Mouse (Mus musculus) adipocyte (in vitro differentiated cells): ENCODE data around the gene Pakap.
A peak's percentile ranks its signal among the peaks of the same experiment; 100 is the strongest.

Source experiments
- DNase-seq: peaks from one replicate; pipeline ENCODE4 v3.0.0-alpha.2; 2016; ENCODE audit warnings: low spot score

The Pakap gene

DNA sequence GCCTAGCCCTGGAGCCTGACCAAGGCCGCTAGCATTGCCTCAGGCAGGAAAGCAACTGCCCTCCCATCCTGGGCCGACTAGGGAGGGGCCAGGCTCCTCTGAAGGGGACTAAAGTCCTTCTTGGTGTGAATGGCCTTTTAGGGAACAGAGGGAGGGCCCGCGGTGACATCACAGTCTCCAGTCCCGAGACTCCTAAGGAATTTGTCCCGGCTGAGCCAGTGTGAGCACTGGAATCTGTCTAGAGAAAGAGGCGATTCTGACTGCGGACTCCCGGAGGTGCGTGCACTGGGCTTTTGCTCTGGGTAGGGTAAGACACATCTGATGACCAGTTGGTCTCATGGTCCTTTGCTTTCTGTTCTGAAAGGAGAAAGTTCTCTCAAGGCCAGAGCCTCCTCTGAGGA, 277.1 kb downstream of the Pakap start:
- peak; percentile 86 for DNase-seq

GRCm38 (mm10) chr4:57845541-57846210, 277.7 kb downstream of the Pakap start:
- no peak for DNase-seq

GRCm38 (mm10) chr4:57846381-57846990, 278.5 kb downstream of the Pakap start:
- no peak for DNase-seq

DNA sequence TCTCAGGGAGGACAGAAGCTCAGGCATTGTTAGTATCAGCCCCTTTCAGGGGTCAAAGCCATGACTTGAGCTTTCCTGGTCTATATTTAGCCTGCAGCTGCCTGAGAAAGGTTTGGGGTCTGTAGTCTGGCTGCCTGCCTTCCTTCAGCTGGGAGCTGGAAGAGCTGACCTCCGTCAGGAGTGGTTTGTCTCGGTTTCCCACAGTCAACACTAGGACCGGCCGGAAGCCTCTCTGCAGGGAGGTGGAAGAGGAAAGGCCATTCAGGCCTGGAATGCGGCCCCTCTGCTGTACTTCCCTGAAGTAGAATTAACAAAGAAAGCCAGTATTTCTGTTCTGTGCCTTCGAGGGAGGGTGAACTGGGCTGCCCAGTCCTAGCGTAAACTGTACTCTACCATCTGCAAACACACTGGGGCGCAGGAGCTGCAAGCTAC, 279.0 kb downstream of the Pakap start:
- no peak for DNase-seq

DNA sequence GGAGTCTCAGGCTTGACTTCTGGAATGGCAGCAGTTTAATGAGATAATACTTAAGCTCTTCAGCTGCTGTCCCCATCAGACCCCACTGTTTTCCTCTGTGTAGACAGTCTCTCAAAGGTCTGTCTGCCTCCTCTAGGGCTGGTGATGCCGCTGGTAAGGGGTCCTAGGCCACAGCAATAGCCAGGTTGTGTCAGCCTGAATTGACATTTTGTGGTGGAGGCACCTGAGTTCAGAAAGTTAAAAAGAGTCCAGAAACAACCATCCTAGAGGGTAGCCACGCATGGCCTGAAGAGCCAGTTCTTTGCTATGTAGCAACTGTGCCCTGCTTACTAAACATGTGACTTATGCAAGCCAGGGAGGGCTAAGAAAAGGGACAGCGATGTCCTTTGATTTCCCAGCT, 279.7 kb downstream of the Pakap start:
- DNase-seq, result no peak

GRCm38 (mm10) chr4:57849465-57849864, 281.5 kb downstream of the Pakap start:
- no peak for DNase-seq

GRCm38 (mm10) chr4:57851731-57852130, 283.8 kb downstream of the Pakap start:
- no peak for DNase-seq

- DNase-seq, result no peak
Observed at GRCm38 (mm10) chr4:57852461-57853040, 284.6 kb downstream of the Pakap start.

DNA sequence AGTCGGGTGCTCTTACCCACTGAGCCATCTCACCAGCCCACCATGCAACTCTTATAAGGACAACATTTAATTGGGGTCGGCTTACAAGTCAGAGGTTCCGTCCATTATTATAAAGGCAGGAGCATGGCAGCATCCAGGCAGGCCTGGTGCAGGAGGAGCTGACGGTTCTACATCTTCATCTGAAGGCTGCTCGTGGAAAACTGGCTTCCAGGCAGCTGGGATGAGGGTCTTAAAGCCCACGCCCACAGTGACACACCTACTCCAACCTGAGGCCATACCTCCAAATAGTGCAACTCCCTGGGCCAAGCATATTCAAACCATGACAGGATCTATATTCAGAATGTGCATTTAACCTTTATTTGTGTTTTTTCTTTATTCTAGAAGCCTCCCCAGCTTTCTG, 286.2 kb downstream of the Pakap start:
- DNase-seq, result no peak

GRCm38 (mm10) chr4:57855281-57855941, 287.4 kb downstream of the Pakap start:
- no peak for DNase-seq

- DNase-seq, result no peak
Observed at GRCm38 (mm10) chr4:57856673-57857072, 288.7 kb downstream of the Pakap start.

DNA sequence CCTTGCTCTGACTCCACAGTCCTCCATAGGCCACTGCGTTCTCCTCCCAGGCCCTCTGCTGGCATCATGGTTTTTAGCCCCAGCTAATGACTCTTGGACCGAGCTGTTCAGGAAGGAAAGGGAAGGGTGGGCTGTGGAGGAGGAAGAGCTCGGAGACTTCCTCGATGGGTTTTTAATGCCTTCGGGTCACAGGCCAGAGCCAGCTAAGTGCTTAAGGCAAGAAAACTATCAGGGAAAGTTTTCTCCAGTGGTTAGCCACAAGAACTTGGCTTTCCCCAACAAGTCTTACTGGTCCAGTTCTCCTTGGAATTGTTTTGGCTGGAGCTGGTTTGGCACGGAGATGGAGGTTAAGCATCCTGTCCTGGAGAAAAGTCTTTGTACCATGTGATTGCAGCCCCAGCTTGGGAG, 292.2 kb downstream of the Pakap start:
- no peak for DNase-seq

- no peak for DNase-seq
Observed at GRCm38 (mm10) chr4:57861166-57861565, 293.2 kb downstream of the Pakap start.

GRCm38 (mm10) chr4:57861856-57862255, 293.9 kb downstream of the Pakap start:
- DNase-seq, result peak; percentile 62

- no peak for DNase-seq
Observed at GRCm38 (mm10) chr4:57862269-57862986, 294.4 kb downstream of the Pakap start.

- peak; percentile 56 for DNase-seq
Observed at GRCm38 (mm10) chr4:57866088-57866487, 298.1 kb downstream of the Pakap start.

DNA sequence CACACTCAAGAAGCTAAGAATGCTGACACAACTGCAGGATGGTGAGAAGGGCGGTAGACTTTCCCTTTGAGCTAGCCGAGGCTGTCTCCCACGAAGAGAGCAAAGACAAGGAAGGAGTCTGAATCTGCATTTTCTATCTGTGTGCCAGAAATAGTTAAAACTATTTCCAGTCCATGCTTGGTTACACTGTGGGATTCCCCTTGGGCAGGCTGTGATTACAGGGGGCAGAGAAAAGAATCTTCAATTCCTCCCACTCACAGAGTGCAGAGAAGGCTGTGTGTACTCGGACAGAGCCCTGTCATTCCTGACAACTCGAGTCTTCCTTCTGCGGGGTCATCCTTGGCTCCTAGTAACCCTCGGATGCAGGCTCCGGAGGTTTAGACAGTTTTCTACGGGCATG, 299.0 kb downstream of the Pakap start:
- DNase-seq, result no peak

DNA sequence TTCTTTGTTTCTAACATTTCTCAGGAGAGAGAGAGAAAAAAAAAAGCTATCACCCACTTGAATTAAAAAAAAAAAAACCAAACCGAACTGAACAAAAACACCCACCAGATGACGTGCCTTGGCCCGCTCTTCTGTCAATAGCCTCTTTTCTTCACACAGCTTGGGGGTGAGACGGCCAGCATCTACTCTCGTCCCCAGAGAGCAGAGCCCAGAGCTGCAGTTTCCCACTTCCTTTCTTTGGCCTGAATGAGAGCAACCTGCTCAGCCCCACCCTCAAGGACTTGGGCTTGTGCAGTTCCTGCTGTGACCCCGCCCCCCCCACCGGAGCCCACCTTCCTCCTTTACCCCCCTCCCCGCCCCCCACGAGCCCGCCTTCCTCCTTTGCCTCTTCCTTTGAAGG, 299.5 kb downstream of the Pakap start:
- DNase-seq, result no peak

GRCm38 (mm10) chr4:57879137-57879536, 311.2 kb downstream of the Pakap start:
- DNase-seq, result no peak

DNA sequence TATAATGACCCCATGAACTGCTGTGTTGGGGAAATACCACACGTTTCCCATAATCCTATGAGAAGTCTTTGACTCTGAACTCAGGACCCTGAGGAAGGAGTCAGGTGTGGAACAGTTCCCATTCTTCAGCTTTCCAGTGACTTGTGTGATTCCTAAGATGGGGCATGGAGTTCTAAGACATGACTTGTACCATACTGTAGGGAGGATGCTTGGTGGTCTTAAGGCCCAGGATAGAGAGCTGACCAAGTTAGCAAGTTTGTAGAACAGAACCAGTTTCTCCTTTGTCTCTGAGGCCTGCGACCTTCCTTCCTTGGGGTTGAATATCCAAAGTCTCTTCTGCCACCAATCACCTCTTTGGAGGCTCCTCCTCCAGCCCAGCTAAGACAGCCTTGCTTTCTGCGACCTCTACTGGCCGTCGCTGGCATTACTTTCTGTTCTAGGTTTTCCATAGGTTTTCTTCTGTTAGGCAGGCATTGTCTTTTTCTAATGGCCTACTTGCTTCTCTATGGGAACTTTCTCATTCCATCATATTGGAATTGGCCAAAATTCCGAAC, 311.9 kb downstream of the Pakap start:
- peak; percentile 75 for DNase-seq

DNA sequence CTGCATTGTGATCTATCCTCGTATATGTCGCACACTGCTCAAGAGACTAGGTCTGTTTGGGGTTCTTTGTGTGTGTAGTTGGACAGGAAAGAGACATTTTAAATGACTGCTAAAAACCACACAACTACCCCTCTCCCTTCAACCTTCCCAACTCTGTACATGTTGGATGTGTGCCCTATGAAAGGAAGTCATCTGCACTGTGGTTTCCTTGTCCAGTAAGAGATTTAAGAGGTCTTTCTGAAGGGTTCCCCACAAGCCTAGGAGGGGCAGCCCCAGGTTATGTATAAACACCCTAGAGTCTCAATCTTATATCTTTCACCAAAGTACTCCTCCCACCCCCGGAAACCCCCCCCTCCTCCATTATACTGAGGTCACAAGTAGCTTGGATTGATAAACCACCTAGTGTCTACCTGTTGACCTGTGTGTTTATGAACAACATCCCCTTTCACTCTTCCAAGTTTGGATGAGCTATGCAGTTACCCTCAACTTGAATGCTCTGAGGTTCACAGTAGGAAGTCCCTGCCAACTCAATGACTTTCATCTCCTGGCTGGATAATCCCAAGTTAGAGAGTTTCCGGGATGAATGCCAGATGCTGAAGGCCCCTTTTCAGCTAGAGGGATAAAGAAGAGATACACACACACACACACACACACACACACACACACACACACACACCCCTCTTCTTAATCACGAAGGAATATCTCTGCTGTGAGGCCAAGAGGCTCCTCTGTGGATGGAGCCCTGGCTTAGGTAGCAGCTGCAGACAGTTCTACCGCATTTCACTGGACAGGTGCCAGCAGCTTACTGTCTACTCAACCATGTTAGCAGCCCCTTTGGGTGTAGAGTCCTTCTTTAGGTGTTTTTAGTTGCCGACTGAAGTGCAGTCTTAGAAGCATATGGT, 315.8 kb downstream of the Pakap start:
- DNase-seq, result peak; percentile 29
